Mouse (Mus musculus) testis, adult 10 weeks (tissue): Measurements from ENCODE around the gene Nop58. TPM values are rescaled to one million over a fixed set of nuclear protein-coding genes. Genes with fewer than 3 reads are reported as not detected.

Experiments
- polyA plus RNA-seq: library from polyadenylated mRNA; stranded (reverse); fragments of 350-450 nt; fragmentation: Illumina TruSeq; extraction: RNeasy Lipid Tissue Mini Kit (QIAGEN cat#74804); gene quantifications from one replicate; pipeline ENCODE4 v1.2.3, GENCODE M21; 2014; ENCODE audit warnings: low read depth, low replicate concordance

Nop58 gene
- polyA plus RNA-seq, result 392 TPM

DNA sequence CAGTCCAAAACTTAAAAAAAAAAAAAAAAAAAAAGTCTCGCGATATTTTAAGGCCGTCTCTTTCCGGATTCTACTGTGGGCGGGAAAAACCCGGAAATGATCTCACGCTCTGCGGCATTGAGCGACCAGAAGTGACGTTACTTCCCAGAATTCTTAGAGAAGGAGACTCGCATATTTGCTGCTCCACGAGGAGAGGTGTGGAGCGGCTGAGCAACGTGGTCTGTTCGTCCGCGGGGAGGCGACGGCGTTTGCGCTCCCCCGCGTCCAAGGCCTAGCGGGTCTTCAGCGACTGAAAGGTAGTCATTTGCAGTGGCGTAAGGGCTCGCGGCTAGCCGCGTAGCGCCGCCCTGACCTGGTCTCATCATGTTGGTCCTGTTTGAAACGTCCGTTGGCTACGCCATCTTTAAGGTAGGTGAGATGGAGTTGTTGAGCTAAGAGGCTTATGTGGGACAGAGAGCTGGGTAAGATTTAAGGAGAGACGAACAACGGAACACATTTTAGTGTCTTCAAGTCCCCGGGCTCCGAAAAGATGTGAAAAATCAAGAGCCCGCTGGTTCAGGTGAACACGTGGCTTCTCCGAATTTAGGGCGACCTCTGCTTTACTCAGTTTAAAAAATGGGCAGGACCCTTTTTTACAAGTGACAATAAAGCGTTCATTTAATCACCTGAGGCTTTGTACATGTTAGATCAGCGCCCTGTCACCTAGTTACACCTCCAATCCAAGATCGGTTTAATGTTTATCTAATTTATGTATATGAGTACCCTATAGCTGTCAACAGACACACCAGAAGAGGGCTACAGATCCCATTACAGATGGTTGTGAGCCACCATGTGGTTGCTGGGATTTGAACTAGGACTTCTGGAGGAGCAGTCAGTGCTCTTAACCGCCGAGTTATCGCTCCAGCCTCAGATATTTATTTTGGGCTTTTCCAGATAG is at the start of gene Nop58:
Nop58 (plus strand) TSS at position 153 of the 937 bp plus-strand sequence.

DNA sequence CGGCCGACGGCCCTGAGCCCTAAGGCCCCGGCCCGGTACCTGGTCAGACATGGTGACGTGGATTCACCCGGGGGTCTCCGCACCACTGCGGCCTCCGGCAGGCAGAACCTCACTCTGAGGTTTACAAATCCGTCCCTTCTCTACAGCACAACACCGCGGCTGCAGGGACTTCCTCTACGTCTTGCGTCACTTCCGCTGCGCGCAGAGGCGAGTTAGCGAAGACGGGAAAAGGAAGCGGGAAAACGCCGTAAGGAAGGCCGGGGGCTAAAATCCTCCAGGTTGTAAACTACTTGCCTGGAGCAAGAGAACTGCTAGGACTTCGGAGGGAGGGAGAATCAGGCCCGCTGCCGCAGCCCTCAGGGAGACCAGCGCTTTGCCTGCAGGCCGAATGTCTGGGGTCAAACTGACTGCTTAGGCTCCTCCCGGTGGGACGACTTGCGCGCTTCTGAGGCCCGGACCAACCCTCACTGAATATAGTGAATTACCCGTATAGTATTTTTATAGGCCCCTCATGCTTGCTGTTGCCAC is 14.1 kb upstream of the Nop58 start, which contains the start of gene Sumo1:
Sumo1 (minus strand) TSS at position 194 of the 528 bp plus-strand sequence.

DNA sequence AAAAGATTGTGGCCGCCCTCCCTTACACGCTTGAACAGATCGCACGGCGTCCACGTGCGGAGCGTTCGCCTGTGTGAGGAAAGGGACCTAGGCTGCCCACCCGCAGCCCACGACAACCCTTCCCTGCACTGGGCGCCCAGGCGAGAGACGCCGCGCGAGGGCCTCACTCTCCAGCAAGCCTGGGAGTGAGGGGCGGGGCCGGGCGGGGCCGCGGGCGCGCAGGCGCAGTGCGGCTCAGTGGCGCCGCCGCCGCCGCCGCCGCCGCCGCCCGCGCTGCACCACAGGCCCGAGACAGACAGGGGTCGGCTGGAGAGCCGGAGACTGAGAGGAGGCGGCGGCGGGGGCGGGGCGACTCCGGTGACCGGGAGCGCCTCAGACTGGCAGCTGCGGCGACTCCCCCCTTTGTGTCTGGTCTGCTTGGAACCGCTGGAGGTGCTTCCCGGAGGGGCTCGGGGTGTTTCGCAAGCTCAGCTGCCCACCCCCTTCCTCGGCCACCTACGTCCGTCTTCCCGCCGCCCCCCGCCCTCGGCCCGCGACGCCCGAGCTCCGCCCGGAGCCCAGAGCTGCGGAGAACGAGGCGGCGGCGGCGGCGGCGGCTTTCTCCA is 78.5 kb downstream of the Nop58 start, which contains the start of gene Bmpr2:
Bmpr2 (plus strand) TSS at position 237 of the 605 bp plus-strand sequence.

Other genes starting within 250 kb of the Nop58 start
- gene Fzd7, start 202.5 kb upstream of the Nop58 start, polyA plus RNA-seq, result 2.3 TPM
- gene Gm973, start 168.7 kb upstream of the Nop58 start, polyA plus RNA-seq, result 269 TPM
- 326 TPM for gene Sumo1, start 14.1 kb upstream of the Nop58 start, polyA plus RNA-seq
- gene Bmpr2, start 78.4 kb downstream of the Nop58 start, polyA plus RNA-seq, result 9.8 TPM
- gene Fam117b, start 228.0 kb downstream of the Nop58 start, polyA plus RNA-seq, result 31.1 TPM